Mouse (Mus musculus) E14TG2a.4 (cell line): Measurements from ENCODE around the gene Noto.

ENCODE experiments used
- CTCF ChIP-seq: conservative IDR thresholded peaks from 2 replicates; pipeline ENCODE4 v1.5.1; 2014; ENCODE audit warnings: low read length
- POU5F1 ChIP-seq: IDR thresholded peaks from 2 replicates; pipeline ENCODE4 v1.6.1; 2014; ENCODE audit warnings: low read length, borderline replicate concordance

GRCm38 (mm10) chr6:85472542-85472941 lies 48.9 kb downstream of the Noto start:
- TF ChIP-seq CTCF (no peak), POU5F1 (no peak)
